Mouse (Mus musculus): ENCODE results near the gene Tmtc1.
A peak's percentile ranks its signal among the peaks of the same experiment; 100 is the strongest.

Tmtc1 gene

GRCm38 (mm10) chr6:148227542-148227941 lies 216.6 kb downstream of the Tmtc1 start:
- DNase-seq = no peak

- no peak for DNase-seq
These were observed 221.5 kb downstream of the Tmtc1 start for GRCm38 (mm10) chr6:148222686-148223085.

GRCm38 (mm10) chr6:148218235-148219076 lies 225.7 kb downstream of the Tmtc1 start:
- DNase-seq = no peak

GRCm38 (mm10) chr6:148216752-148217151 lies 227.4 kb downstream of the Tmtc1 start:
- no peak for DNase-seq

- peak; percentile 23 for DNase-seq
These were observed 229.4 kb downstream of the Tmtc1 start for GRCm38 (mm10) chr6:148214765-148215164.

- DNase-seq = peak; percentile 97
These were observed 232.1 kb downstream of the Tmtc1 start, which contains the start of gene Ergic2 for GRCm38 (mm10) chr6:148211897-148212680. Ergic2 (minus strand) TSS chr6:148212374.

- no peak for DNase-seq
These were observed 232.8 kb downstream of the Tmtc1 start for GRCm38 (mm10) chr6:148211391-148211876.

- no peak for DNase-seq
These were observed 236.7 kb downstream of the Tmtc1 start for GRCm38 (mm10) chr6:148207522-148207921.

- no peak for DNase-seq
These were observed 239.1 kb downstream of the Tmtc1 start for GRCm38 (mm10) chr6:148205134-148205533.

GRCm38 (mm10) chr6:148199729-148200128 lies 244.5 kb downstream of the Tmtc1 start:
- DNase-seq = no peak

- DNase-seq = no peak
These were observed 245.0 kb downstream of the Tmtc1 start for GRCm38 (mm10) chr6:148199177-148199576.

GRCm38 (mm10) chr6:148193972-148194701 lies 250.1 kb downstream of the Tmtc1 start:
- no peak for DNase-seq

- DNase-seq = no peak
These were observed 258.5 kb downstream of the Tmtc1 start for GRCm38 (mm10) chr6:148185694-148186093.

Data from right cerebral cortex, postnatal 25 days (tissue).